Mouse (Mus musculus) ovary, postnatal 14 days (tissue): Measurements from ENCODE around the gene Mrnip.

Experiments
- DNase-seq: peaks from one replicate; pipeline ENCODE4 v3.0.0; 2022; ENCODE audit warnings: low spot score

Mrnip gene

GRCm38 (mm10) chr11:50203302-50203827, 29.1 kb downstream of the Mrnip start:
- no peak for DNase-seq

- DNase-seq, result no peak
Observed at GRCm38 (mm10) chr11:50205434-50205833, 31.2 kb downstream of the Mrnip start.

- no peak for DNase-seq
Observed at GRCm38 (mm10) chr11:50206037-50206436, 31.8 kb downstream of the Mrnip start.

- no peak for DNase-seq
Observed at GRCm38 (mm10) chr11:50207344-50207743, 33.1 kb downstream of the Mrnip start.

- no peak for DNase-seq
Observed at GRCm38 (mm10) chr11:50208039-50208438, 33.8 kb downstream of the Mrnip start.

- DNase-seq, result peak; percentile 77
Observed at GRCm38 (mm10) chr11:50210101-50210504, 35.9 kb downstream of the Mrnip start.

- DNase-seq, result peak; percentile 87
Observed at GRCm38 (mm10) chr11:50210505-50211151, 36.4 kb downstream of the Mrnip start, which contains the start of the genes Sqstm1 and Mgat4b. TSS of gene Sqstm1 (minus strand) at chr11:50210827. TSS of gene Mgat4b (plus strand) at chr11:50210890.

GRCm38 (mm10) chr11:50211322-50212059, 37.2 kb downstream of the Mrnip start:
- no peak for DNase-seq

- no peak for DNase-seq
Observed at GRCm38 (mm10) chr11:50212060-50212739, 38.0 kb downstream of the Mrnip start.

GRCm38 (mm10) chr11:50212848-50213758, 38.9 kb downstream of the Mrnip start:
- peak; percentile 47 for DNase-seq

GRCm38 (mm10) chr11:50214631-50215030, 40.4 kb downstream of the Mrnip start:
- DNase-seq, result no peak

- DNase-seq, result no peak
Observed at GRCm38 (mm10) chr11:50215633-50216032, 41.4 kb downstream of the Mrnip start.

- DNase-seq, result no peak
Observed at GRCm38 (mm10) chr11:50216724-50217366, 42.6 kb downstream of the Mrnip start.

- no peak for DNase-seq
Observed at GRCm38 (mm10) chr11:50217811-50218210, 43.6 kb downstream of the Mrnip start.

GRCm38 (mm10) chr11:50219833-50220232, 45.6 kb downstream of the Mrnip start:
- no peak for DNase-seq

- DNase-seq, result no peak
Observed at GRCm38 (mm10) chr11:50222559-50223276, 48.5 kb downstream of the Mrnip start.

- DNase-seq, result no peak
Observed at GRCm38 (mm10) chr11:50223783-50224662, 49.8 kb downstream of the Mrnip start.

- peak; percentile 77 for DNase-seq
Observed at GRCm38 (mm10) chr11:50224671-50225530, 50.7 kb downstream of the Mrnip start.
